Mouse (Mus musculus) T-helper 17 cell (primary cell): Measurements from ENCODE around the gene Rfx1.

Experiments
- in situ Hi-C, 2 experiments: fragments of 300-600 bp; cut with MboI, MseI; formaldehyde crosslinking; loops; 1 replicate in 1 of 2; 2 replicates in 1 of 2; pipeline ENCODE4 v1.15.1; 2025; ENCODE audit warnings: high pct_unique_total_duplicates in 2 of 2

Rfx1 gene

DNA sequence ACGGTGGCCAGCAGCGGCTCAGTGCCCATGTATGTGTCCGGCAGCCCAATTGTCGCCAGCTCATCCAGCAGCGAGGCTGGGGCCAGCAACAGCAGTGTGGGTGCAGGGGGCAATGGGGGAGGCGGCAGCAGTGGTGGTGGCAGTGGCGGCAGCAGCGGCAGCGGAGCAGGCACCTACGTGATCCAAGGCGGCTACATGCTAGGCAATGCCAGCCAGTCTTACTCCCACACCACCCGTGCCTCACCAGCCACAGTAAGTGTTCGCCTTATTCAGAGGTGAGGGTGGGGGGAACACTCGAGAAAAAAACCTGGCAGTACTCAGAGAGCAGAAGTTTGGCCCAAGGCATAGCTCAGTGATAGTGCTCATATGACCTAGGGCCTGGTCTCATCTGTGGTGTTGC lies 21.2 kb downstream of the Rfx1 start:
- in situ Hi-C loops: loop anchor here in 1 of 2 experiments (10.0 kb wide), 1 partner anchor 1983 kb away; no protein-coding TSS in a partner anchor

DNA sequence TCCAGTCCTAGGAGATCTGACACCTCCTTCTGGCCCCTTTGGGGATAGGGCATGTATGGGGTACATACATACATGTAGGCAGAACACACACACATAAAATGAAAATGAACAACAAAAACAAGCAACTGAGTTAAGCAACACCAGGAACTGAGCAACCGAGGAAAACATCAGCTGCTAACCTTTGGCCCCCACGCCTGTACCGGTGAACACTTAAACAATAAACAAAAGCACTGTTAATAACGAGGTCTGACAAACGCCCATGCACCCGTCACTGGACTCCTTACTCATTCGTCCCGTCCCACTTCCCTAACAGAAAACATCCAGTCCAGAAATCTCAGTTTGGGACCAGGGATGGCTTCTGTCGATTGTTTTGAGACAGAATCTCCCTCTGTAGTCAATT lies 22.6 kb downstream of the Rfx1 start:
- in situ Hi-C loops: loop anchor here in 1 of 2 experiments (10.0 kb wide), 1 partner anchor 1984 kb away; no protein-coding TSS in a partner anchor

DNA sequence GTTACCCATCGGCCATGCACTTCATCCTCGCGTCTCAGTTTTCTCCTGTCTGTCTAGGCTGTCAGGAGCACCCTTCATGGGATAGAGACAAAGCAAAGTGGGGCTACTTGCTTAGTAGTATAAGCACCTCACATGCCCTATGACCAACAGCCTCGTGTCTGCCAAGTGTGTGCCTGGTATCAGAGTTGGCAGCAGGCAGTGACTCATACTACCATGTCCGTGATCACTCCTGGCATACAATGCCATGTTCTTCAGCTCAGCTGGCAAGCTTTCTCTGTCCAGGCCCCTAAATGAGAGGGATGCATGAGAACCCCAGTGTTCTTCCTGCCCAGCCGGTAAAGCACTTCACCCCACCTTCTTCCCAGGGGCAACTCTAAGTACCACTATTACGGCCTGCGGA lies 24.0 kb downstream of the Rfx1 start:
- in situ Hi-C loops: no loop called here

DNA sequence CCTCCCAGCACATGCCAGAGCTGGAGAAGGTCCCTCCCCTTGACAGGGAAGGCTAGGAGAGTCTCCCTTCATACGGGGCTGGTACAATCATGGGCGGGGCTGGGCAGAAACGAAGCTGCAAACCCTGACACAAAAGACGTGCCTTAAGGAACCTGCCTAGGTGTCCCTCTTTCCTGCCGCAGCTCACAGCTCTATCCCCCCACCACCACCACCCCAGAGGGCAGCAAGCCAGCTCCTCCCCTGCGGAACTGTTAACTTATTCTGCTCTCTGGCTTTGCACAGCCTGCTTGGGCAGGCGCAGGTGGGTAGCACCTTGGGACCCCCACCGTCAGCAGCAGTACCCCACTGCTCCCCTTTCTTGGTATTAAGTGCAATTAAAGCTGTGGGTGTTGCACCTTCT lies 29.4 kb downstream of the Rfx1 start:
- in situ Hi-C loops: loop anchor here in 1 of 2 experiments (5.0 kb wide), 1 partner anchor 39 kb away; no protein-coding TSS in a partner anchor

DNA sequence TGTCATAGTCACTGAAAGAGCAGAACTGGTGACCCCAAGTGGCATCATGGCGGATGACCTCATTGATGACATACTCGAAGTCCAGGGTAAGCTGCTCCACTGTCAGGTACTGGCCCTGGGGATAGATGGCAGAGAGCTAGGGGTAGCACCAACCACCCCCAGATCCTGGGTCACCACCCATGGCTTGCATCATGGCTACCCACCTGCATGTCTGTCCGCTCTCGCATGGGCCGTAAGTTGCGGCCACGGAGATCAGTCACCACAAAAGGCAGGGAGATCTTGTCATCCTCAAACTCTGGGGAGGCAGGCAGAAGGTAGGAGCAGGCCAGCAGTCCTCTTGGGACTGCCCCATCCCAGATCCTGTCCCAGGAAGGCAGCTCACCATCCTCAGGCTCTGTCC lies 31.7 kb downstream of the Rfx1 start:
- in situ Hi-C loops: loop anchor here in 1 of 2 experiments (5.0 kb wide), 1 partner anchor 41 kb away; no protein-coding TSS in a partner anchor

DNA sequence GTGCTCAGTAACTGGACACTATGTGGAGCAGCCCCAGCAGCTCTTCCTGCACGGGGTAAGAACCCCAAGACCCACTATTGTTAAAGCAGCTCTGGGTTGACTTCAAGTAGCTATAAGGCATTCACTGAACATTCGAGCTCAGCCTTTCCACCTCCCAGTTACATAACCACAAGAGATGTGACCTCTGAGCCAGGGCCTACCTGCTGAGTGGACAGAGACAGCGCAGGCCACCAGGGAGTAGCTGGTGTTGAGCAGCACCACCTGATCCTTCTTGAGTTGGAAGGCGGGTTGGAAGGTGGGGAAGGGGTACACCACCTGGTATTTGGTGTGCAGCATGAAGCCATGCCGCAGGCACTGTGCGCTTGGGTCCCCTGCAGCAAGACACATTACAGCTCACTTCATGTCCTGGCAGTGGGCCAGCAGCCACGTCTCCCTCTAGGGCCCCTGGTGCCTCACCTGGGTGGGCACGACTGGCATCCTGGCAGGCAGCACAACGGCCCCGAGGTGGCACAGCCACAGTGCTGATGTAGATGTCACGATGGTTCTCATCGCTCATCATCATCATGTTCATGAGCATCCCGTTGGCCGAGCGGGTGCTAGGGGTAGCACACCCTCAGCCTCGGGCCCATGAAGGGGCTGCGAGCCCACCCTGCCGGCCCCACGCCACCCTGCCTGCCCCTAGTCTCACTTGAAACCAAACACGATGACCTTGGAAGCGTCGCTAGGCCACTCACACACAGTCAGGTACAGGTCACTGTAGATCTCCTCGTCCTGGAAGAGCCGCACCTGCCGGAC lies 35.0 kb downstream of the Rfx1 start:
- in situ Hi-C loops: loop anchor here in 1 of 2 experiments (25.0 kb wide), 2 partner anchors 914 to 1339 kb away; partner anchors contain the start of gene Zfp330

DNA sequence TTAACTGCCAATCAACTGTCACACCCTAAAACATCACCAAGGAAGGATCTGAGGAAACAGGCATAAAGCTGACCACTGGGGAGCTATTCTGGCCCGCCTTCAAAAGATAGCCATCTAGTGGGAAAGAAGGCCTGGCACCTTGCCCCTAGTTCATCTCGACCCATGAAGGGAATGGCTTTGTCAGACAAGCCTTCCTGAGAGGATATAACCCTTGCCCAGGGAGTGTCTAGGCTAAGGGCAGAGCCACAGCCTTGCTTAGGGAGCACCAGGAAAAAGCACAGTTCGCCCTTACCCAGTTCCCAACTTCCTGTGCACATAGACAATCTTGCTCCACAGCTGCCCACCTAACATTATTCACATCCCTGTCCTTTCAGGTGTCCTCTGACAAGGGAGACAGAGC lies 37.0 kb downstream of the Rfx1 start:
- in situ Hi-C loops: loop anchor here in 1 of 2 experiments (25.0 kb wide), 2 partner anchors 916 to 1341 kb away; partner anchors contain the start of gene Zfp330

DNA sequence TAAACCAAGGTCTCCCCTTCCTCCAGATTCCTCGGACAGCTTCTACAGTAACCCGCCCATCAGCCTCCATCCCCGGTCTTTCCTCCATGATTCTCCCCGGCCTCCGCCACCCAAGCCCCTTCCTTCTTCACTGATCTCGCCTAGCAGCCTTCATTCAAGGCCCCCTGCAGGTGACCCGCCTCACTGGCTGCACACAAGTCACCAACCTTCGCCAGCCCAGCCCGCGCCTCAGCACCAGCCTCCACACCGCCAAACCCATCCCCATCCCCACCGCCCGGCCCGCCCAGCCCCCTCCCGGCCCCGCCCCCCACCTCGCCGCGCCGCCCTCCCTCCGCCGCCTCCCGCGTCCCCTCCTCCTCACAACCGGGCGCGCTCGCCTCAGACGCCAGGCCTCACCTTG lies 37.6 kb downstream of the Rfx1 start:
- in situ Hi-C loops: loop anchor here in 1 of 2 experiments (25.0 kb wide), 2 partner anchors 917 to 1342 kb away; partner anchors contain the start of gene Zfp330

DNA sequence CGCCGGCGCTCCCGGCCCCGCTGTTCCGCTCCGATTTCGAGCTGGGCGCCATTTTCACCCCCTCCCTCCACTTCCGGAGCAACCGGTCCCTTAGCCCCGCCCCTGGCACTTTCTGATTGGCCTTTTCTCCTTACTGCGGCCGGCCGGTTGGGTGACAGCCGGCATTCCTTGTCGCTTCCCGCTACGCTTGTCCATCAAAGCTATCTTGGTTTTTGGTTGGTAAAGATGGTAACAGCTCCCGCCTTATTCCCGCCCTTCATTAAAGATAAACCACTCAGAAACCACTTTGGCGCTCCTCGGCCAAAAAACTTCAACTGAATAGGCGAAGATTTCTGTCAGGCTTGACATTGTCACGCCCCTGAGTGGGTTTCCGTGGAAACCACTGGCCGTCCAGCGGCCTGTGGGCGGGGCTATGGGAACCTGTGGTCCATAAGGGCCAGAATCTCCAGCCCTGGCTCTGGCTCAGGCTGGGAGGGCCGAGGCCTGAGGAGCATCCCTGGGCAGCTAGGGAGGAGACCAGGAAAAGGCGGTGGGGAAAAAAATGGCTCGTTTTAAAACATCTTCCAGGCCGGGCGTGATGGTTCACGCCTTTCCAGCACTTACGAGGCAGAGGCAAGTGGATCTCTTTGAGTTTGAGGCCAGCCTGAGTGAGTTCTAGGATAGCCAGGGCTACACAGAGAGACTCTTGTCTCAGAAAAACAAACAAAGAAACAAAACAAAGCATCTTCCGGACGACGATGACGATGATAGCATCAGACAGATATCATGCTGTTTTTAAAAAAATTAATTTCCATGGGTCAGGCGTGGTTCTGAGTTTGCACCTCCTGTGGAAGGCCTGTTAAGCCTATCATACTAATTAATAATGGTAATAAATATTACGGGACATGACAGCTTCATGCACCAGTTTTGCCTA lies 38.3 kb downstream of the Rfx1 start, which contains the start of gene Dcaf15:
Gene Dcaf15 (minus strand): TSS at position 72 of the 913 bp plus-strand sequence.
- in situ Hi-C loops: loop anchor here in 1 of 2 experiments (25.0 kb wide), 2 partner anchors 918 to 1343 kb away; partner anchors contain the start of gene Zfp330

DNA sequence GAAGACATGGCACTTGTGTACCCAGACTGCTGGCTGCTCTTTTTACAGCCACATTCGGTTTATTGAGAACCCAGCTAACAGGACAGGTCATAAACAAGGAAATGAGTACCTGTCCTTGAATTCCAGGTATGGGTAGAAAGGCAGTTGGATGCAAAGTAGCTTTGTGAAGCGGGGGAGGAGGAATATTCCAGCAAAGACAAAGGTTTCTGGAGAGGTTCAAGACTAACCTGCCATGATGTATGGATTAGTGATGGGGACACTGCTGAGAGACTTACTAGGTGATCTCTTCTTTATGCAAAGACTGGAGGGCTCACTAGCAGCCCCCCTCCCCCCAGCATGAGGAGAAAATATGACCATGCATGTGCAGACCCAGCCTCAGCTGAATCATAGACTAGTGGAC lies 39.0 kb downstream of the Rfx1 start:
- in situ Hi-C loops: loop anchor here in 1 of 2 experiments (25.0 kb wide), 2 partner anchors 918 to 1343 kb away; partner anchors contain the start of gene Zfp330

DNA sequence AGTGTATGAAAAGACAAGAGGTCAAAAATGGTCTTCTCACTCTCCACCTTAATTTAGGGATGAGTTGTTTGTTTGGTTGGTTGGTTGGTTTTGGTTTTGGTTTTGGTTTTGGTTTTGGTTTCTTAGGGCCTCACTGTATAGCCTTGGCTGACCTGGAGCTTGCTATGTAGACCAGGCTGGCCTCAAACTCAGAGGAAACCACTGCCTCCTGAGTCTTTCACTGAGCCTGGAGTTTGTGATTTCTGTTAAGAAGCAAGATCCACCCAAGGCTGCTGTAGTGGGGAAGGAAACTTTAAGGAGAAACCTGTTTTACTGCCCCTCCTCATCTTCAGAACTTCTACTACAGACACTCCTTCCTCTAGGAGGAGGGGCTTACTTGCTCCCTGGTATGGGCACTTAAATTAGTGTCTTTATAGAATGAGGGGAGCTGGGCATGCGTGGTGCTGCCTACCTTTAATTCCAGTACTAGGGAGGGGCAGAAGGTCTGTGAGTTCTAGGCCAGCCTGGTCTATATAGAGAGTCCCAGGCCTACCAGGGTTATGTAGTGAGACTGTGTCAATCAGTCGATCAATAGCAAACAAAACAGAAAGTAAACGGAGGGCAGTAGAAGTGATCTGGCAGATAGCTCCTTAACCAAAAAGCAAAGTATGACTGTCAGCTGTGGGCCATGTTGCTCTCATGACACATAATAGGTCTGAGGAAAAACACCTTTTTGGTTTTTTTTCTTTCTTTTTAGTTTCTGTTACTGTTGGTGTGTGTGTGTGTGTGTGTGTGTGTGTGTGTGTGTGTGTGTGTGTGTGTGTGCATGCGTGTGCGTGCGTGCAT lies 39.8 kb downstream of the Rfx1 start:
- in situ Hi-C loops: loop anchor here in 1 of 2 experiments (25.0 kb wide), 2 partner anchors 919 to 1344 kb away; partner anchors contain the start of gene Zfp330

DNA sequence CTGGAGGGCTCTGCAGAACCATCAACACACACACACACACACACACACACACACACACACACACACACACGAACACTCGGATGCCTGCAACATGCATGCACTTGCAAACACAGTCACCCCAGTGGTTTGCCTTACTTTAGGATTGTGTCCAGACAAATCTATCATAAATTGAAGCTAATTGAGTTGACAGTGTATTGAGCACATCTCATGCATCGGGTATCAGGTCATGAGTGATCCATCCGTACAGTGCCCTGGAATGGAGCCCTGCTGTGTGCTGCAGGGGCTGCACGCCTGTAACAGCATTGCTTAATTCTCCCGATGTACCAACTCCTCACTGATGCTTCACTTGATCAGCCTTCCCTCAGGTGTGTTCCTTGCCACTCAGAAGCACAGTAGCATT lies 49.0 kb downstream of the Rfx1 start:
- in situ Hi-C loops: loop anchor here in 1 of 2 experiments (25.0 kb wide), 2 partner anchors 928 to 1353 kb away; partner anchors contain the start of gene Zfp330

DNA sequence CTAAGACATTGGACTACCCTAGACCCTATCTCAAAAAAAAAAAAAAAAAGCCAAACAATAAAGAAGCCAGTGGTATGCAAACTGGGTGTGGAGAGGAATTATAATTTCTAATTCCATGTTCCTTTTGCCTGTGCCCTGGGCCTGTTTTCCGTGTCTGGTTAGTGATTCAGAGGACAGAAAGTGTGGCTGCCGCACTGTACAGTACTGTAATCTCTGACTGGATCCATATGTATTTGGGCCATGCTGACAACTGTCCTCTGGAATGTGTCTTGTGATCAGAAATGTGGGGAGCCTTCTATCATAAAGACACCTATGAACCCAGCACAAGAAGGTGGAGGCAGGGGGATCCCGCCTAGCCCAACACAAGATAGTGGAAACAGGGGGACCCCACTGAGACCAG lies 55.5 kb downstream of the Rfx1 start:
- in situ Hi-C loops: loop anchor here (5.0 to 25.0 kb wide), 3 partner anchors 65 to 1360 kb away; partner anchors contain the start of gene Zfp330 (in 1 of the 2)

DNA sequence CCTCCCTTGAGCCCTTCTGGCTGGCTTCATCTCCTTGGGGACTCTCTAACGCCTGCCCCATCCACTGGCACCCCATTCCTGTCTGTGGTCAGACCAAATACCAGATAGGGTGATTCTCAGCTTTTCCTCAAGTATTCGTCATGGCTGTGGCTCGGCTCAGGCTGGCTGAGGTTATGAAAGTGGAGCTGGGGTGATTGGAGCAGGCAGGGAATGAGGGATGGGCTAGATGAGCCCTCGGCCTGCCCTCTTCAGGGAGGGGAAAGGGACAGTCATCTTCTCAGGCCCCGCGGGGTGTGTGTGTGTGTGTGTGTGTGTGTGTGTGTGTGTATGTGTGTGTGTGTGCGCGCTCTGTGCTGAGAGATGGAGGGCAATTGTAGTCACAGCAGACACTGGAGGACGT lies 59.0 kb downstream of the Rfx1 start, which contains the start of gene Podnl1:
Gene Podnl1 (plus strand): TSS at position 334 of the 400 bp plus-strand sequence.
- in situ Hi-C loops: no loop called here

DNA sequence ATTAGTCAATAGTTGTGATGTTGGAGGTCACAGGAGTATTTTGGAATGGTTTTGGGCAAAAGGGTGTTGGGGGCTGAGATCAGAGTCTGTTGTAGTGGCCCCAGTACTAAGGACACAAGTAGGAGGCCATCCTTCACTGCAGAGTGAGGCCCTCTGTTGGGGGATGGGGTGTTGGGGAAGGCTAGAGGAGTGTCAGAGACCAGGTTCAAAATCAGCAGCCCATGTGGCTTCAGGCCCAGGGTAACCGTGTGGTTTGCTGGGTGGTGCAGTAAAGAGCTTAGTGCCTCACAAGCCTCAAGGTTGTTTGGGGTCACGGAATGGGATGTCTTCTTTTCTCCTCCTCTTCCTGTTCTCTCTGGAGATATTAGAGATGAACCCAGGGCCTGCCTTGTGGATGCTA lies 60.1 kb downstream of the Rfx1 start:
- in situ Hi-C loops: no loop called here

DNA sequence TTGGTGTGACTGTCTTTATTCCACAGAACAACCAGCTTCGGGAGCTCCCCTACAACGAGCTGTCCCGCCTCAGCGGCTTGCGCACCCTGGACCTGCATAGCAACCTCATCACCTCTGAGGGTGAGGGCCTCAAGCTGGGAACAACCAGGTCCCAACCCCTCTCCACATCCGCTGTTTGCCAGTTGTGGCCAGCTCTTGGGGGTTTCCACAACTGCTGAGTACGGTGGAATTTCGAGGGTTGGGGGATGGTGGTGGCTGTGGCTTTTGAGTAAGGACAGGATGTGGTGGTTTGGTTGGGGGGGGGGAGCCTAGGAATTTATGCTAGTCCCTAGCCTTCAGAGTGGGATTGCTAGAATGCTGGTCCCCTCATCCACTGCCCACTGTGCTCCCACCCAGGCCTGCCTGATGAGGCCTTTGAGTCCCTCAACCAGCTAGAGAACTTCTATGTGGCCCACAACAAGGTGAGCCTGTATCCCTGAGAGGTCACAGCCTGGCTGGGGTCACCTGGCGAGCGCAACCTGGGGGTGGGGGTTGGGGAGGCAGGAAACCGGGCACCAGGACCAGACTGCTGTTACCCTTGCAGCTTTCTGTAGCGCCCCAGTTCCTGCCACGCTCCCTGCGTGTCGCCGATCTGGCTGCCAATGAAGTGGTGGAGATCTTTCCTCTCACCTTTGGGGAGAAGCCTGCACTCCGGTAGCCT lies 60.7 kb downstream of the Rfx1 start:
- in situ Hi-C loops: no loop called here

DNA sequence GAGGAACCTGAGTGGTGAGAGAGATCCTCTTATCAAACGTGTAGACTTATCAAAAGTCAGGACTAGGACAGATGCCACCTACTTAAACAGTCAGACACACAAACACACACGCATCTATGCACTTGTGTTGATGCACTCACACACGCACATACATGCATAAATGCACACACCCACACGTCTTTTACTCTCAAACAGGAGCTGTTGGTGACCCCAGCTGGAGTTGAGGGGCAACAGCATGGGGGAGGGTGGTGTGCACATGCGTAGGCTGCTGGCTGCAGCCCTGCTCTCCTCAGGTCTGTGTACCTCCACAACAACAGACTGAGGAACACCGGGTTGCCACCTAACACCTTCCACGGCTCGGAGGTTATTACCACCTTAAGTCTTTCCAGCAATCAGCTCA lies 61.6 kb downstream of the Rfx1 start:
- in situ Hi-C loops: no loop called here

DNA sequence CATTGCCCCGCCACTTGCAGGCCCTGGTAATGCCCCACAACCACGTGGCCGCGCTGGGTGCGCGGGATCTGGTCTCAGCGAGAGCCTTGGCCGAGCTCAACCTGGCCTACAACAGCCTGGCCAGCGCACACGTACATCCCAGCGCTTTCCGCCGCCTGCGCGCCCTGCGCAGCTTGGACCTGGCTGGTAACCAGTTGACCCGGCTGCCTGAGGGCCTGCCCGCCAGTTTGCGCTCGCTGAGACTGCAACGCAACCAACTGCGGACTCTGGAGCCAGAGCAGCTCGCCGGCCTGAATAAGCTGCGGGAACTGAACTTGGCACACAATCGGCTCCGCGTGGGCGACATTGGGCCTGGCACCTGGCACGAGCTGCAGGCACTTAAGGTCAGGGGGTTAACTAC lies 64.2 kb downstream of the Rfx1 start:
- in situ Hi-C loops: loop anchor here in 1 of 2 experiments (5.0 kb wide), 1 partner anchor 94 kb away; no protein-coding TSS in a partner anchor

DNA sequence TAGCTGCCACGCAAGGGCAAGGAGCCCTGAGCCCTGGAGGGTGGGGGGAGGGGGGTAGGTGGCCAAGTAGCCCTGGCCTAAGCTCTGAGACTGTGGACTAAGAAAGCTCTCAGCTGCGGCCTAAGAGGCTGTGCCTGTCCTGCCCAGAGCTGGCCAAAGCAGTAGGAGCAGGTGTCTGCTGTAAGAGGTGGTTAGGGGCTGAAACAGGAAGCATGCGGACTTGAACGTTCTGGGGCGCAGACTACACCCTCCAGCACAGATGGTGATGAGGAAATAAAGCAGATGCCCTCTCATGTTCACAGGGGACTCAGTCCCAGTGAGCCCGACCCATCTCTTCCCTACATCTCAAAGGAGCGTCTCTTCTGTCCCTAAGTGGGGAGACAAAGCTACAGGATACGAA lies 65.6 kb downstream of the Rfx1 start:
- in situ Hi-C loops: loop anchor here in 1 of 2 experiments (5.0 kb wide), 1 partner anchor 95 kb away; no protein-coding TSS in a partner anchor
